Mouse (Mus musculus): Measurements from ENCODE around the gene Slc35e3. TPM values are rescaled to one million over a fixed set of nuclear protein-coding genes. Genes with fewer than 3 reads are reported as not detected.

Gene Slc35e3
- polyA plus RNA-seq, 1 experiment from 2014 or later: 31.7 TPM

GRCm38 (mm10) chr10:117684298-117685170 lies 61.6 kb downstream of the Slc35e3 start:
- H3K27me3 ChIP-seq: no peaks in the 10 kb centered on the region
- H3K4me3 ChIP-seq: no peak overlapping the region
- ATAC-seq (replicated peaks): no peak
- 91% methylated on average over 19 of the region's 19 CpGs for WGBS
- H3K9ac ChIP-seq (replicated peaks): no peak overlapping the region
- H3K4me1 ChIP-seq: no peaks in the 10 kb centered on the region
- H3K4me2 ChIP-seq (replicated peaks): no peak overlapping the region
- H3K36me3 ChIP-seq: peaks cover 15% of the 10 kb centered on the region
- no peaks in the 10 kb centered on the region for H3K9me3 ChIP-seq
- no peak overlapping the region for H3K27ac ChIP-seq (replicated peaks)

DNA sequence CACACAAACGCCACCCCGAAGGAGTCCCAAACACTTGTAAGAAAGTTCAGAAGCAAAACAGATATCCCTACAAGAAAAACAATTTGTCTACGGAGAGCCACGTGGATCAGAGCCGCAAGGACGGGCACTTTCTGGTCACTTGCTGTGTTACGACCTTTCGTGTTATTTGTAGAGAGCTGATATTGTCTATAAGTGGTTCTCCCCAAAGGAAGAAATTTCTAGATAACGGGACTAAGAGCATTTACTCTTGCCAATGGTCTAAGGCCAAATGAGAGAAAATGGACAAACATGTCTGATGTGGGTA lies 62.5 kb downstream of the Slc35e3 start:
- WGBS: 93% methylated on average over 9 of the region's 9 CpGs
- Histone ChIP-seq H3K4me2 (replicated peaks) (no peak overlapping the region), H3K27ac (replicated peaks) (no peak overlapping the region), H3K9me3 (no peaks in the 10 kb centered on the region), H3K4me1 (no peaks in the 10 kb centered on the region), H3K36me3 (peaks cover 6% of the 10 kb centered on the region), H3K4me3 (no peak overlapping the region), H3K9ac (replicated peaks) (no peak overlapping the region), H3K27me3 (no peaks in the 10 kb centered on the region)
- no peak for ATAC-seq (replicated peaks)

Other genes with a start within 250 kb of the Slc35e3 start
- gene Cpm, start 116.9 kb downstream of the Slc35e3 start, polyA plus RNA-seq (2015; fragmentation: Nextera tagmentation; extraction: Ambion mirVana): 4.0 and 4.5 TPM in 2 replicates
- gene Mdm2, start 35.6 kb downstream of the Slc35e3 start, polyA plus RNA-seq (2015; fragmentation: Nextera tagmentation; extraction: Ambion mirVana): 63.5 and 67.8 TPM in 2 replicates
- 58.0 and 59.5 TPM in 2 replicates for gene Nup107, start 46.3 kb upstream of the Slc35e3 start, polyA plus RNA-seq (2015; fragmentation: Nextera tagmentation; extraction: Ambion mirVana)
- gene Rap1b, start 99.7 kb upstream of the Slc35e3 start, polyA plus RNA-seq (2015; fragmentation: Nextera tagmentation; extraction: Ambion mirVana): 132 and 138 TPM in 2 replicates